Mouse (Mus musculus): ENCODE results near the gene Ptk6.

DNA sequence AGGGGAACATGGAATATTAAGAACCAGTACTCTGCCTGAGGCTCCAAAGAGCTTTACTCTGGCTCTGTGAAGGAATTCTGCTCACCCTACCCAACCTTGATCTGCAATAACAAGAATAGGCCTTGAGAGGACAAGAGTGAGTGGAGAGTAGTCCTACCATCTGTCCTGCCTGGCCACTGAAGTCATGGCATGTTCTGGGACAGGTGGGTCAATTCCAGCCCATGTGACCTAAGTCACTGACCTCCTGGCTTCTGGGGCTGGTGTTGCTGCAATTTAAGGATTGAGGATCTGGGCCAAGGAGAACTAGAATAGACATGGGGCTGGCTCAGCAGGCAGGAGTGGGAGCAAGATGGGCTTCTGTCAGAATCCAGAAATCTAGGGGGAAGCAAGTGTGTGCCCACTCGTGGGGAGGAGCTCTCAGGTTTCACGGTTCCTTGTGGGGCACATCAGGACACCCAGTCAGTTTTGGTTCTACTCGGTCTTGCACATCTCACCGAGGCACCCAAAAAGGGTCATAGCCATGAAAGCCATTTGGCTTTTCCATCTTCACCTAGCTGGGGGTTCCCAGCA, 55.5 kb downstream of the Ptk6 start:
- no peak for TF ChIP-seq MAFK (IDR thresholded peaks at IDR 0.05; ENCODE audit: insufficient replicate concordance, low read length)
- TF ChIP-seq POLR2A (IDR thresholded peaks at IDR 0.05; ENCODE audit: low read depth, low read length) = no peak
- TF ChIP-seq EP300 (IDR thresholded peaks at IDR 0.05; ENCODE audit: low read length) = no peak
- no peak for TF ChIP-seq NRF1 (IDR thresholded peaks at IDR 0.05; ENCODE audit: low read depth, low read length)
- TF ChIP-seq ETS1 (conservative IDR thresholded peaks at IDR 0.05; ENCODE audit: low read depth, low read length) = no peak
- no peak for TF ChIP-seq POLR2AphosphoS2 (IDR thresholded peaks at IDR 0.05; ENCODE audit: low read depth, low read length)
- TF ChIP-seq JUND (conservative IDR thresholded peaks at IDR 0.05; ENCODE audit: low read depth, low read length) = no peak
- TF ChIP-seq GABPA (IDR thresholded peaks at IDR 0.05; ENCODE audit: insufficient replicate concordance, low read depth, low read length) = no peak
- no peak for TF ChIP-seq PAX5 (IDR thresholded peaks at IDR 0.05; ENCODE audit: low read length)
- no peak for TF ChIP-seq E2F4 (IDR thresholded peaks at IDR 0.05; ENCODE audit: insufficient replicate concordance, low read depth, low read length)
- no peak for TF ChIP-seq CTCF (conservative IDR thresholded peaks at IDR 0.05 in 1 of 2, IDR thresholded peaks at IDR 0.05 in 1 of 2; ENCODE audit: low read depth in 2 of 2, low read length in 2 of 2)

Data from CH12.LX (cell line).